Mouse (Mus musculus) kidney, postnatal 36 days (tissue): ENCODE data around the gene 4930469K13Rik.

Experiments used
- DNase-seq, 2 experiments: peaks; one replicate each; pipeline ENCODE4 v3.0.0; 2021 to 2022; ENCODE audit warnings: mixed read lengths in 2 of 2

4930469K13Rik gene

GRCm38 (mm10) chr11:34077870-34078269 is 20.5 kb downstream of the 4930469K13Rik start:
- no peak for DNase-seq

GRCm38 (mm10) chr11:34073776-34074175 is 24.6 kb downstream of the 4930469K13Rik start:
- DNase-seq = peak; percentile 30 to 82

- DNase-seq = no peak
Observed at GRCm38 (mm10) chr11:34072309-34072708, 26.0 kb downstream of the 4930469K13Rik start.

DNA sequence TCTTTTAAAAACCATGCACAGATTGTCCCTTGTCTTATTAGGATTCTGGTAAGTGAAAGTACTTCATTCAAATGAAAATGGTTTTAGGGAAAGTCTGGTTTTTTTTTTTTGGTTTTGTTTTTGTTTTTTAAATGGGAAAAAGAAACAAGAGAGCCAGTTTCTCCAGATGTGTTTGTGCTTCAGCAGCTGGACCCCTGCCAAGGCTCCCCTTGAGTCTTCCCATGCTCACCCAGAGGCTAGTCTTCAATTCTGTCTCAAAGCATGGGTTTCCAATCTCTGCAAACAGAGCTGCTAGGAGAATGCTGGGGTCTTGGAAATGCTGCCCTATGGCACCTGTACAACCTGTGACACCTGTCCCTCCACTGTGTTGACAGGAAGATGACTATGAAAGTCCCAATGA is 27.8 kb downstream of the 4930469K13Rik start:
- DNase-seq = no peak

DNA sequence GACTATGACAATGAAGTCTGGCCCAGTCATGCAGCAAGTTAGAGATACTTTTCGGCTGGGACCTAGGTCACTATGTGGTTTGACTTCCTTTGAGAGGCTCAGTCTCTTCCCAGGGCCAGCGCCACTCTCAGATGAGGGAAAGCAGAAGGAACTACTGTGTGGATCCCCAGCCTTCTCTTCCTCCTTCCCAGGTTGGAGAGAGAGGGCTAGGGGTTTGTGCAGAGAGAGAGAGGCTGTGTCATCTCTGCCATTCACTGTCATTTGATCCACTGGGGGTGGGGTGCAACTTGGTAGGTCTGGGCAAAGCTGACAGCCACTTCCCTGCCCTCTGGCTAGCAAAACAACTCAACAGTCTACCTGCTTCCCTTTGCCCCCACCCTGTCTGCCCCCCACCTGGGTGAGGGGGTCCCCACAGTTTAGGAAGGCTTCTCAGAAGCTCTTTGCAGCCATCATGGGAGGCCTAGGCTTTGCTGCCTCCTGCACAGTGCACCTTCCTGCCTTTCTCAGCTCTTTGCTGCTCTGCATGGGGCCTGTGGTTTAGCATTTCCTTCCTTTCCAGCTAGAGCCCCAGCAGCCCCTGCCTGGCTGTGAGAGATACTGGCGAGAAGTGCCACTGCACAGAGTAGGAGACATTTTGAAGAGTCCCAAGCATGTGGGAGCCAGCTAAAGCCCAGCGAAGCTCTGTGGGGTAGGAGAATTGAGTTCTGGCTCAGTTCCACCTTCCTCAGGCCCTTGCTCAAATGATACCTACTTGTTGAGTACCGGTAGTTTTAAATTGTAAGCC is 34.5 kb downstream of the 4930469K13Rik start:
- peak in 1 of 2 experiments; percentile 6 for DNase-seq

- no peak for DNase-seq
Observed at GRCm38 (mm10) chr11:34063257-34063656, 35.1 kb downstream of the 4930469K13Rik start.

DNA sequence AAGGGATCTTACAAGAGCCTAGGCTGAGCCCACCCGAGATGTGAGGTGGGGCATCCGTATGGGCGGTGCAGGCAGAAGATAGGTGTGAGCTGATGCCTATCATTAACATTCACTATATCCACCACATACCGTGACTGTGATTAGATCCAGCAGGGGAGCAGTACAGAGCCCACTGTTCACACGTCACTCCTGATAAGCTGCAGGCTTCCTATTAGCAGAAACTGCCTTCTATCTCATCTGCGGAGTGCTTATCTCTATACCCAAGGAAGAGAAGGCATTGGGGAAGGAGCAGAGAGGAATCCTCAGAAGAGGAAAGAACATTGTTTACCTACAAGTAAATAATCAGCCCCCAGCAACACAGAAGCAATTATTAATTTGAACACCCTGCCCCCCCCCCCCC is 36.6 kb downstream of the 4930469K13Rik start:
- no peak for DNase-seq

DNA sequence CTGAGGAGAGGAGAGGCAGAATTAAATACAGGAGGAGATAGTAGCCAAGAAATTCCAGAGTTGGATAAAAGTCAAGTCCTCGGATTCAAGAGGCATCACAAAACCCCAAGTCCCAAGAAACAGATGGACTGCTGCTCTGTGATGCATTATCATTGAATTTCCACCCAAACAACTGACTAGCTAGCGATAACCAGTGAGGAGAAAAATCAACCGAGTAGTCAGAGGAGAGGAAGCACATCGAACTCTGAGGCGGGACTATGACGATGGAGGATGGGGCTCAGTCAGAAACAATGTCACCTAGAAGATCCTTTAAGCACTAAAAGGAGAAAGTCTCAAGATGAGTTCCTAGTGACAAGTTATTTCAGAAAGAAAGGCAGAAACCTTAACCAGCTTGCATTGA is 39.4 kb downstream of the 4930469K13Rik start:
- DNase-seq = no peak

- no peak for DNase-seq
Observed at GRCm38 (mm10) chr11:34058332-34058731, 40.0 kb downstream of the 4930469K13Rik start.

DNA sequence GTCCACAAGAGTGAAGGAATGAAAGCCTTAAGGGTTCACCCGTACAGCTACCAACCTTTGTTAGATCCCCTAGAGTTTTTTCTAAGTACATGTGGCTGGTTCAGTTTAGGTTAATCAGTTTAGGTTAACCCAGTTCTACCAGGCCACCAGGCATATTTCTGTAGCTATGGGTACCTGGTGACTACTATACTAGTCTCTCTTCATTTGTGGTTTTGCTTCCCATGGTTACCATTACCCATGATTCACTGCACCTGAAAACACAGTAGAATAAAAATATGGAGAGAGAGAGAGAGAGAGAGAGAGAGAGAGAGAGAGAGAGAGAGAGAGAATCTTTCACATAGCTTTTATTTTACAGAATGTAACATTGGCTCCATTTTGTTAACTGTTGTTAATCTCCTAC is 41.6 kb downstream of the 4930469K13Rik start:
- no peak for DNase-seq

- DNase-seq = no peak
Observed at GRCm38 (mm10) chr11:34054031-34054727, 44.2 kb downstream of the 4930469K13Rik start.

DNA sequence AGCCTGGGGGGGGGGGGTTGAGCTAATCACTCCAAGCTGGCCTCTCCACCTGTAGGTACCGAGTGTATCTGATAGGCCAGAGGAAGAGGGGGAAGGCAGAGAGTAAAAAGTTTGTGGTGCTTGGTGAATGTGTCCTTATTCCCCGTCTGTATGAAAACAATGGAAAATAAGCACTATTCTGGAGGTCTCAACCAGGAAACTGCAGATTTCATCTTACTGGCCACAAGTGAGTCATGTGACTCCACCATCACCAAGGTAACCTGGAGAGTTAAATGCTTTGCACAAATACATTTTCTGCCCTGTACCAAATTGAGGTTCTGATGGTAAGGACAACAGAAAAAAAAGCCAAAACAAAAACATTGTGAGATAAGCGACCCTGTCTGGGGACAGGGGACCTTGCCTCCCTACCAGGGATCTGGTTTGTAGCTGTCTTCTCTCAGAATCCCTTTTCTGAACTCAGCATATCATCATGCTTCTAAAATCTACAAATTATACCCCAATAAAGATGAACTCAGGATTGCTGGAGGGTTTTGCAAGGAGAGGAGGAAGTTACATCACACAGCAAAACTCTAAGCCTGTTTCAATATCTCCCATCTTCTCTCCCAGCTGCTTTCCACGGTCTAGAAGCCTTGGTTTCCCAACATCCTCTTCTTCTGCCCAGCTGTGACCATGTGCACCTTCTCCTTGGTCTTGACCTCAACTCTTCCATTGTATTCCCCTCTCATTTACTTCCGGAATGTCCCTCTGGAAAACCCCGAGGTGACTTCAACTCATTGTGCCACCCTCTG is 45.1 kb downstream of the 4930469K13Rik start:
- no peak for DNase-seq

DNA sequence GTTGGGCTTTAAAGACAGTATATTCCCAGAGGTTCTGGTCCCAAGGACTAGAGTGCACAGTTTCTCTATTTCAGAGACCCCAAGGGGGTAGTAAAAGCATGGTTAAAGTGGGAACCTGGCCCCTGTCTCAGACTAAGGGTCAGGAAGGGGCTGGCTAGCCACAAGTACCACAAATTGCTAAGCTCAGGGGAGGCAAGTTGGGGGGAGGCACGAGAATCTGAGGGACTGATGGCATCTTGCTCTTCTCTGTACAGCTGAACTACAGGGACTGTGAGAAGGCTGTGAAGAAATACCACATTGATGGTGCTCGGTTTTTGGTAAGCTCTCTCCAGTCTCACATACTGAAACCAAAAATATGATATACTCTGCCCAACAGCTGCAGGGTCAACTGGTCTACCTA is 47.7 kb downstream of the 4930469K13Rik start:
- DNase-seq = no peak

GRCm38 (mm10) chr11:34050063-34050462 is 48.3 kb downstream of the 4930469K13Rik start:
- DNase-seq = no peak

DNA sequence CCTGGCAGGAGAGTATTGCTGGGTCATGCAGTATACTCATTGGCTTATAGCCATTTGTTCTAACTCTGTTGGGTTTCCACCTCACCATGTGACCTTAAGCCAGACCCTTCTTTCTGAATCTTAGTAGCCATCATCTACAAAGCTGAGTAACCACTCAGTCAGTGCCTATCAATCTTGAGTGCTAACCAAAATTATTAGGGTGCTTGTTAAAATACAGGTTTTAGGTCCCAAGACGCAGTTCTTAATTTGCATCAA is 49.3 kb downstream of the 4930469K13Rik start:
- DNase-seq = no peak

- no peak for DNase-seq
Observed at GRCm38 (mm10) chr11:34048375-34049124, 49.8 kb downstream of the 4930469K13Rik start.

GRCm38 (mm10) chr11:34047542-34047937 is 50.8 kb downstream of the 4930469K13Rik start:
- no peak for DNase-seq

- DNase-seq = no peak
Observed at GRCm38 (mm10) chr11:34046767-34047541, 51.4 kb downstream of the 4930469K13Rik start, which contains the start of gene Lcp2. Gene Lcp2 (plus strand): TSS chr11:34046920.

GRCm38 (mm10) chr11:34042808-34043207 is 55.5 kb downstream of the 4930469K13Rik start:
- no peak for DNase-seq

DNA sequence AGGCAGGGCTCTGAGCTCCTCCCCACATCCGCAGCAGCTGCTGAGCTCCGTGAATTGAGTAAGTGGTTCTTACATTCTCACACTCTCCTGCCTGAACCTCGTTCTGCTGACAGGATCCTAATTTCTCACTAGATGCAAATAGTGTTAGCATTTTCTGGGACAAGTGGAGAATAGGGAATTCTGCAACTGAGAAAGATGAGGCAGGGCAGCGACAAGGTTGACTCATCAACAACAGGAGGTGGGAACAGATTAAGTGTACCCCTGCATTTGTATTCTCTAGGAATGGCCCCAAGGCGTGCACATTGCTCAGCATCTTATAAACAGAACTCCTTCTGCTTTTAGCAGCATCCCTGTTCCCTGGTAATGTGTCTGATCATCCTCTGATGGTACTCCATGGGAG is 58.3 kb downstream of the 4930469K13Rik start:
- no peak for DNase-seq

DNA sequence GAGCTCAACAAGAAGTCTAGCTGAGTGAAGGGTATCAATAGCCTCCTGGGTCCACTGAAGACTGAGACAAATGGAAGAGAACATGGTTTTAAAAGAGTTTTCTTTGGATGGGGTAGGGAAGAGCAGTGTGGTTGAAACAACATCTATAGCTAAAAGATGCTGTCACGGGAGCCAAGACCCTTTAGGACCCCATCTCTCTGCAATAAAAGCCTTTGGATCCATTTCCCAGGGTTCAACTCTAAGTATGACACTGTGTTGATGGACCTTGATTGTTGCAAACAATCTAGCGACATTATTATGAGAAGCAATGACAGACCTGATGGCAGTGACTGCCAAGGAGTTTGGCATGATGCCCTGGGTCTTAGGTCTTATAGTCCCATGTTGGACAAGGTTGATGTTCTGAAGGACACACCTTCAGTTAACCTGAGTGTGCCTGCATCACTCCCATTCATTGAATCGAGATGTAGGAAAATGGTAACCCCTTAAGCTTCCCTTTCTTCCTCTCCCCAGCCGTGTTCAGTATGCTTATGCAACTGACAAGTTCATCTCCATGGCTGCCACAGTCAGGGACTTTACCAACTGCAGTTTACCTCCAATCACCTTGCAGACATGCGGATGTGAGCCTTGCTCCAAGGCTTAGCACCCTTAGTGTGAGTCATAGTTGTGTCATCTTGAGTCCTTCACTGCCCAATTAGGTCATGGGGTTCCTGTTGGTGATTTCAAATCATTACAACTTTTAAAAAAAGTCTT is 62.3 kb downstream of the 4930469K13Rik start:
- no peak for DNase-seq
